Mouse (Mus musculus) mouse trophoblast stem cell (cell line): ENCODE measurements around the gene Nrp2.

ENCODE experiments used
- in situ Hi-C, 2 experiments: fragments of 300-500 bp; cut with MseI, MboI; formaldehyde crosslinking; loops; 2 replicates in 1 of 2; 3 replicates in 1 of 2; pipeline ENCODE4 v1.15.1; 2025

The Nrp2 gene

GRCm38 (mm10) chr1:62809601-62810228 lies 106.6 kb downstream of the Nrp2 start:
- in situ Hi-C loops = no loop called here

GRCm38 (mm10) chr1:62811141-62811540 lies 108.1 kb downstream of the Nrp2 start:
- in situ Hi-C loops = no loop called here

- in situ Hi-C loops = no loop called here
These were observed 109.9 kb downstream of the Nrp2 start for GRCm38 (mm10) chr1:62812701-62813684.

- in situ Hi-C loops = no loop called here
These were observed 110.9 kb downstream of the Nrp2 start for GRCm38 (mm10) chr1:62813938-62814337.

GRCm38 (mm10) chr1:62817566-62817965 lies 114.5 kb downstream of the Nrp2 start:
- in situ Hi-C loops = no loop called here

GRCm38 (mm10) chr1:62820170-62820569 lies 117.1 kb downstream of the Nrp2 start:
- in situ Hi-C loops = no loop called here

GRCm38 (mm10) chr1:62821509-62822398 lies 118.7 kb downstream of the Nrp2 start:
- in situ Hi-C loops = no loop called here

GRCm38 (mm10) chr1:62823549-62824195 lies 120.6 kb downstream of the Nrp2 start:
- in situ Hi-C loops = no loop called here

GRCm38 (mm10) chr1:62825822-62826765 lies 123.0 kb downstream of the Nrp2 start:
- in situ Hi-C loops = no loop called here

- in situ Hi-C loops = no loop called here
These were observed 124.2 kb downstream of the Nrp2 start for GRCm38 (mm10) chr1:62827316-62827715.

GRCm38 (mm10) chr1:62828156-62828555 lies 125.1 kb downstream of the Nrp2 start:
- in situ Hi-C loops = no loop called here

- in situ Hi-C loops = no loop called here
These were observed 126.8 kb downstream of the Nrp2 start for GRCm38 (mm10) chr1:62829690-62830417.

- in situ Hi-C loops = no loop called here
These were observed 127.3 kb downstream of the Nrp2 start for GRCm38 (mm10) chr1:62830418-62830769.

- in situ Hi-C loops = no loop called here
These were observed 128.8 kb downstream of the Nrp2 start for GRCm38 (mm10) chr1:62831725-62832455.

- in situ Hi-C loops = no loop called here
These were observed 130.3 kb downstream of the Nrp2 start for GRCm38 (mm10) chr1:62833356-62833755.

- in situ Hi-C loops = no loop called here
These were observed 131.5 kb downstream of the Nrp2 start for GRCm38 (mm10) chr1:62834443-62835185.

- in situ Hi-C loops = no loop called here
These were observed 135.0 kb downstream of the Nrp2 start for GRCm38 (mm10) chr1:62838083-62838482.

GRCm38 (mm10) chr1:62838631-62839030 lies 135.5 kb downstream of the Nrp2 start:
- in situ Hi-C loops = no loop called here
